Comparison of ENCODE assay signal across 8 mouse cellular contexts in genomic region chr9:61558621-61559020, GRCm38 (mm10).
DNase-seq lines count a peak whose midpoint lies in the region; ATAC-seq and TF ChIP-seq lines count a peak whose summit lies in the region.
"Had no signal": no experiment of that assay in that cellular context is flagged by ENCODE, and none has a peak within 500 bp of the region (broad histone marks: within the 10 kb centered on the region; RNA-seq: fewer than 3 reads in every experiment).

No protein-coding gene starts in this region.

- no peaks in the 10 kb centered on the region; the same call in 1 of the 2 replicates for H3K27me3 ChIP-seq in lung, postnatal 0 days (replicated peaks; ENCODE audit: insufficient read depth, low read length)
- no peaks in the 10 kb centered on the region for H3K27me3 ChIP-seq in limb, embryonic 15.5 days

- no peaks in the 10 kb centered on the region for H3K4me1 ChIP-seq in lung, postnatal 0 days (ENCODE audit: insufficient read depth, low read depth, low read length)
- H3K4me1 ChIP-seq in limb, embryonic 15.5 days = peaks cover 7% of the 10 kb centered on the region

- no peaks in the 10 kb centered on the region for H3K9me3 ChIP-seq in lung, postnatal 0 days (ENCODE audit: low read length)
- no peaks in the 10 kb centered on the region for H3K9me3 ChIP-seq in limb, embryonic 15.5 days

- no peak for TF ChIP-seq CTCF in lung, postnatal 0 days (IDR thresholded peaks at IDR 0.05)

- H3K27ac ChIP-seq in lung, postnatal 0 days (ENCODE audit: low read length) = no peak overlapping the region
- H3K27ac ChIP-seq in limb, embryonic 15.5 days = no peak overlapping the region

- DNase-seq in lung, postnatal 10 days = peak; percentile 71
- no peak for DNase-seq in lung, postnatal 0 days (ENCODE audit: low spot score)
- peak; percentile 38 to 46 for DNase-seq in cerebellum, postnatal 14 days
- peak; percentile 71 for DNase-seq in gastrocnemius, postnatal 25 days
- DNase-seq in adrenal gland, postnatal 36 days = no peak
- no peak for DNase-seq in kidney, adult 11 months

- ATAC-seq in lung, postnatal 0 days = no peak
- ATAC-seq in limb, embryonic 15.5 days (ENCODE audit: insufficient number of reproducible peaks, low FRiP score, low TSS enrichment, low read depth) = 0 out of 2 replicates have a peak, but pooled peaks have one; percentile 41

- H3K4me3 ChIP-seq in lung, postnatal 0 days (ENCODE audit: low read depth, low read length) = no peak overlapping the region
- no peak overlapping the region for H3K4me3 ChIP-seq in limb, embryonic 15.5 days
- H3K4me3 ChIP-seq: myocyte had no signal

- no peak overlapping the region for H3K4me2 ChIP-seq in lung, postnatal 0 days (replicated peaks; ENCODE audit: low read depth, low read length)
- no peak overlapping the region for H3K4me2 ChIP-seq in limb, embryonic 15.5 days

- no peak overlapping the region for H3K9ac ChIP-seq in lung, postnatal 0 days (replicated peaks; ENCODE audit: low read depth)
- no peak overlapping the region for H3K9ac ChIP-seq in limb, embryonic 15.5 days

- TF ChIP-seq EP300 in lung, postnatal 0 days (IDR thresholded peaks at IDR 0.05) = no peak

- no peaks in the 10 kb centered on the region for H3K36me3 ChIP-seq in lung, postnatal 0 days (ENCODE audit: insufficient read depth, low read length)
- H3K36me3 ChIP-seq in limb, embryonic 15.5 days = no peaks in the 10 kb centered on the region

- WGBS in lung, postnatal 0 days = 65% methylated on average over 10 of the region's 10 CpGs
- 67% methylated on average over 10 of the region's 10 CpGs for WGBS in limb, embryonic 15.5 days

Comparison
In these comparisons a context has a peak if more than half of its experiments do, and no peak if none do; other contexts are left out.
1. DNase-seq: peak in lung, postnatal 10 days (single experiment), cerebellum, postnatal 14 days (2 of 2) and gastrocnemius, postnatal 25 days (single experiment); none in lung, postnatal 0 days (single experiment), adrenal gland, postnatal 36 days (0 of 2) and kidney, adult 11 months (single experiment).